Mouse (Mus musculus) layer of hippocampus, postnatal 25 days (tissue): ENCODE measurements around the gene Celf1. TPM values are rescaled to one million over a fixed set of nuclear protein-coding genes. Genes with fewer than 3 reads are reported as not detected.
A peak's percentile ranks its signal among the peaks of the same experiment; 100 is the strongest.
"Not testable (repeated sequence)": the region's sequence is repeated elsewhere in the genome, so short reads cannot be mapped to it uniquely, and the experiment has no call there.

Experiments used
- DNase-seq, 2 experiments: peaks; one replicate each; pipeline ENCODE4 v3.0.0; 2022; ENCODE audit warnings: mixed read lengths in 2 of 2, low spot score in 1 of 2; ENCODE audit errors: extremely low spot score in 1 of 2
- total RNA-seq, 2 experiments: library from RNA; stranded (reverse); gene quantifications; 2 replicates each; pipeline ENCODE4 v1.2.3; 2021

The Celf1 gene
- 100 to 1,000 TPM; 138 to 153 TPM for total RNA-seq

- DNase-seq: peak; percentile 69 to 74
Measured at GRCm38 (mm10) chr2:90940233-90941229, at the start of gene Celf1. Celf1 (plus strand) TSS chr2:90940382.

- DNase-seq: no peak
Measured at GRCm38 (mm10) chr2:90893673-90894298, 46.4 kb upstream of the Celf1 start.

- not testable (repeated sequence) for DNase-seq
Measured at GRCm38 (mm10) chr2:90894299-90894677, 45.9 kb upstream of the Celf1 start.

- DNase-seq: no peak
Measured at GRCm38 (mm10) chr2:90903398-90903797, 36.8 kb upstream of the Celf1 start.

GRCm38 (mm10) chr2:90904076-90904855, 35.9 kb upstream of the Celf1 start, which contains the start of the genes Kbtbd4 and Ndufs3:
Kbtbd4 (plus strand) TSS chr2:90904740.
Ndufs3 (minus strand) TSS chr2:90904827.
- peak; percentile 79 for DNase-seq

GRCm38 (mm10) chr2:90904856-90905224, 35.3 kb upstream of the Celf1 start:
- DNase-seq: no peak

- no peak for DNase-seq
Measured at GRCm38 (mm10) chr2:90906721-90907120, 33.5 kb upstream of the Celf1 start.

GRCm38 (mm10) chr2:90910861-90911260, 29.3 kb upstream of the Celf1 start:
- no peak for DNase-seq

GRCm38 (mm10) chr2:90911668-90912067, 28.5 kb upstream of the Celf1 start:
- DNase-seq: no peak

GRCm38 (mm10) chr2:90913671-90914070, 26.5 kb upstream of the Celf1 start:
- DNase-seq: no peak

- no peak for DNase-seq
Measured at GRCm38 (mm10) chr2:90915516-90915915, 24.7 kb upstream of the Celf1 start.

GRCm38 (mm10) chr2:90916560-90917232, 23.5 kb upstream of the Celf1 start:
- no peak for DNase-seq

GRCm38 (mm10) chr2:90917233-90917998, 22.8 kb upstream of the Celf1 start:
- DNase-seq: peak; percentile 36 to 69

- peak in 1 of 2 experiments; percentile 49 for DNase-seq
Measured at GRCm38 (mm10) chr2:90917999-90918698, 22.0 kb upstream of the Celf1 start.

- DNase-seq: no peak
Measured at GRCm38 (mm10) chr2:90921178-90921577, 19.0 kb upstream of the Celf1 start.

GRCm38 (mm10) chr2:90922636-90923035, 17.5 kb upstream of the Celf1 start:
- DNase-seq: no peak

GRCm38 (mm10) chr2:90928566-90928965, 11.6 kb upstream of the Celf1 start:
- no peak for DNase-seq

- DNase-seq: no peak
Measured at GRCm38 (mm10) chr2:90931829-90932228, 8.4 kb upstream of the Celf1 start.

- DNase-seq: no peak
Measured at GRCm38 (mm10) chr2:90932273-90932672, 7.9 kb upstream of the Celf1 start.
